Mouse (Mus musculus): Measurements from ENCODE around the gene Golt1b.
"Not testable (repeated sequence)": the region's sequence is repeated elsewhere in the genome, so short reads cannot be mapped to it uniquely, and the experiment has no call there.

DNA sequence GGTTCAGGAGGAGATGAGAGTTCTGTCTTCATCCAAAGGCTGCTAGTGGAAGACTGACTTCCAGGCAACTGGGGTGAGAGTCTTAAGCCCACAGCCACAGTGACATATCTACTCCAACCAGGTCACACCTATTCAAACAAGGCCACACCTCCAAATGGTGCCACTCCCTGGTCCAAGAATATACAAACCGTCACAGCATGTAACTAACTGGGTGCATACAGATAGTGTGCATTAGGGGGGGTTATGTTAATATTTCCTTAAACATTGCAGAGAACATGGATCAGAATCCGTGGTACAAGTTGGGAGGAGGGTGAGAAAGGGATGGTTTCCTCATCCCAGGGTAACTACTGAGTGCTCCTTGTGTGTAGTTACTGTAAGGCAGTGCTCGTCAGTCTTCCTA lies 34.9 kb upstream of the Golt1b start:
- not testable (repeated sequence) for TF ChIP-seq CTCF, EP300 (IDR thresholded peaks at IDR 0.05; ENCODE audit: low read depth)
